Mouse (Mus musculus): Measurements from ENCODE around the gene B830017H08Rik.

B830017H08Rik gene

DNA sequence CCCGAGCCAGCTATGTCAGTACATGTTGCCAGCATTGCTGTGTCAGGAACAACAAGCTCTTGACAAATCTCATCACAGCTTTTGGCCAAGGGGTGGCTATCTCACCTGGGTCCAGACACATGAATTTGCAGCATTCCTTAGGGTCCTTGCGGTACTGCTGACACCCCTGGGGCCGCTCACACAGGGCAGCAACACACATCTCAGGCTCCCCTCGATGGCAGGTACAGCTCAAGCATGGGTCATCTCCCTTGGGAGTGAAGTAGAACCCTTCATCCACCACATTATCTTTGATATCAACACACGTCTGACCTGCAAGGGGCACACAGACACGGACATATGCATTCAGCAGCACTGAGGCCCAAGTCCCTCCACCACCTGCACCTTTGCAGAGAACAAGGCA, 16.6 kb downstream of the B830017H08Rik start:
- DNase-seq (ENCODE audit: low spot score in 2 of 2): no peak

DNA sequence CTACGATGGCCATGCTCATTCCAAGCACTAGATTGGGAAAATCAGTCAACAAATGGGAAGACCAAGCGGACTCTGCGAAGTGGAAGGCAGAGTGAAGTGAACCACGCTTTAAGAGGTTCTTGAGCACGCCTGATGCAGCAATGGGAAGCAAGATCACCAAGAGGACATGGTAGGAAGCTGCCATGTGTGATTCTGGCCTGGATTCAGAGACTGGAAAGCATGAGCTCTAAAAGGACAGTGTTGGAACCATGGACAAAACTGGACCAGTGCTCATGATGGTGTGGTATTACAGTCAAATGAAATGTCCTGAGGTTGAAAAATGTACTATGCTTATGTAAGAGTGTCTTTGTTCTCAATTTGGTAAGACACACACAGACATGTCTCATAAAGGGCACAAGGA, 18.4 kb downstream of the B830017H08Rik start:
- no peak for DNase-seq (ENCODE audit: low spot score in 2 of 2)

DNA sequence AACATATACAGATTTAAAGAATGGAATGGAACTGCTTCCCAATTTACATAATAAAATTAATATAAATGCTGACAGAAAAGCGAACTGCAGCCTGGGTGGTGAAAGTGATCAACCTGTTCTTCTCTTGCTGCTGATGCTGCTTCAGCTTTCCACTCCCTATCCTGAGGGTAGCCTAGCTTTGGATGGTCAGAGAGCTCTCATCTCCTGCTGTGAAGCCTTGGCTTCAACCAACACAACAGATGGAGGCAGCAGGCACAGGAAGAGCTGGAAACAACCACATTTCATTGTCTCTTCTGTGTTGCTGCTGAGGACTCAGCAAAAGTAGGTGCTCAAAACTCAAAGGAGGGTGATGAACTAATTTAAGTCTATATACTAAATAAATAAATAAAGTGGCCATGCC, 18.9 kb downstream of the B830017H08Rik start:
- DNase-seq (ENCODE audit: low spot score in 2 of 2): no peak

DNA sequence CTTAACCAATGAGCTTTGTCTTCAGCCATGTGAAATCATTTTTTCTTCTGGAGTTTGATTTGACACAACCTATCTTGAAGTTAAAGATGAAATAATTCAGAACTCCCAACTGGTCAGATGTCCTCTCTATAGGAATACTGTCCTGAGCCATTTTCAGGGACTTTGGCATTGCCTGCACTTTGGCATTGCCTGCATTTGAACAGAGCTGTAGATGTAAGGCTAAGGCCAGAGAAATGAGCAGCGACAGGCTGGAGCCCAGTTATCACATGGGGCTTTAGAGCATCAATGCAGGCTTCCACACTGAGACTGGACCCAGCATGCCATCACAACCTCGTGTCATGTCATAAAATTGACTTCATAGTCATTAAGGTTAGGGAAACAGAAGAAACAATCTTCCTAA, 20.3 kb downstream of the B830017H08Rik start:
- DNase-seq (ENCODE audit: low spot score in 2 of 2): no peak

DNA sequence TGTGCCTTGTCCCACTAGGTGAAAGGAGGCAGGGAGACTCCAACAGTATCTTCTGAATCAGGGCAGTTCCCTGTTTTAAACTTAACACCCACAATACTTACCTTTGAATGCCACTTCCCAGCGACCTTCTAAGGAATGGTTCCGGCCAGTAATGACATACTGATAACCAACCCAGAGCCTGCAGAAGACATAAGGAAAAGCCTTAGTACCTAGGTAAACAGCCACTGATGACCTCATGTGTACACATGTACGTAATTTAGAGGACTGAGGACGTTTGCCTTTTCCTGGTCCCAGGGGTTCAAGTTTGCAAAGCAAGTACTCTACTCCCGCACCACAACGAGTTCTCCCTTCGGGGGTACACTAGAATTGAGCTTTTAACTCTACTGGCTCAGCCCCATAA, 24.2 kb downstream of the B830017H08Rik start:
- DNase-seq (ENCODE audit: low spot score in 2 of 2): no peak

DNA sequence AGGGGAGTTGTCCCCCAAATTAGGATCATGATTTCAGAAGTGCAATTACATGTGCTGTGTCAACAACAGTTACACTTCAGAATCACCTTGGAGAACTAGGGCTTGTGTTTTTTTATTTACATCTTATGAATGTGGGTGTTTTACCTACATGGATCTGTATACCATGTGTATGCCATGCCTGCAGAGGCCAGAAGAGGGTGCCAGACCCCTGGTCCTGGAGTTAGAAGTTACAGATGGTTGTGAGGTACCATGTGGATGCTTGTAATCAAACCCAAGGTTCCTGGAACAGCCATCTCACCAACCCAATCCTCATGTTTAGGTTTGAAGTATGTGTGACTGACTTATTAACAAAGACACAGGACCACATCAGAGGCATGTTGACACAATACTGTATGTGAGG, 25.7 kb downstream of the B830017H08Rik start:
- DNase-seq (ENCODE audit: low spot score in 2 of 2): no peak

DNA sequence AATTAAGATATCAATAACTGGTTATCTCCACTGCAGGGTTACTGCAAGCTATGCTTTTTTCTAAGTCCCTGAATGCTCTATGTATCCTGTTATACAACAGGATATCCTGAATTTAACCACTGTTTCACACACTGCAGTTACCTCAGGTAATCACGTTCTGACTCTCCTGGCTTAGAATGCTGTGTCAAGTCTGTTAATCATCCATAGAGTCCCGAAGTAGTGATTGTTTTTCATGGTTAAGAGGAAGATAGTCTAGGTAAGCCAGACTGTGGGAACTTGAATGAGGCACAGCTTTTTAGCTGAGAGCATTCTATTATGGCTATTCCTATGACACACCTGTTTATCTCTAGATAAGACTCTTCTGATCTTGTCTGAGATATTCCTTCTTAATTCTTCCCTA, 32.4 kb downstream of the B830017H08Rik start:
- no peak for DNase-seq (ENCODE audit: low spot score in 2 of 2)

DNA sequence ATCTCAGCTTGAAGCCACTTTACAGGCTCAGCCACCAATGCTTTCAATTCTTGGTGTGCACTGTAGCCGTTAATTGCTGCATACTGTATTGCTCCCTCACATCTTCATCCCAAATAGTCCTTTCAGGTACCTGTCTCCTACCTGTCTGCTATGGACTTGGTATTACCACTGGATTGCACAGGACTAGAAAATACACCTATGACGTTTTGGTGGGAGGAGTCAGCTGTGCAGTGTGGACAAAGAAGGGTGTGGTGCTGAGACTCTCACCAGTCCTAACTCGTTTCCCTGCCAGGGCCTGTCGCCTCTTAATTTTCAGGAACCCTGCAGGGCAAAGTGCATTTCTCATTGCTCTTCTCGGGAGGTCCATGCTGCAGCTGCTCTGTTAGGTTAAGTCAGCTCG, 32.8 kb downstream of the B830017H08Rik start:
- DNase-seq (ENCODE audit: low spot score in 2 of 2): peak; percentile 66 to 74

DNA sequence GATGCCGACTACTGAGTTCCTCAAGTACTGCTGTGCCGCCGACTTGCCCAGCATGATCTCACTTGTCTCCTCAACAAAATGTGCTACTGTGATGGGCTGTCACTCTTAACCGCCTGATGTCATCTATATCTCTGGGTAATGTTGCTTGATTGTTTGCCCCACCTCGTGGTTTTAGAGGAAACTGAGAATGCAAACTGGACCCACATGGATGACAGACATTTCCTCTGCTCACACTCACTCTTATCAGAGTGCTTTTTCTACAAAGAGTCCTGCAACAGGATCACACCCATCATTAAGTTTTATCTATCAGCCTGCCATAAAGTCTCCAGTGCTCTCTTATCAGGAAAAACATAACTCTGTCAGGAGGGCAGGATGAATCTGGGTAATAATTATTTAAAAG, 38.3 kb downstream of the B830017H08Rik start:
- no peak for DNase-seq (ENCODE audit: low spot score in 2 of 2)

DNA sequence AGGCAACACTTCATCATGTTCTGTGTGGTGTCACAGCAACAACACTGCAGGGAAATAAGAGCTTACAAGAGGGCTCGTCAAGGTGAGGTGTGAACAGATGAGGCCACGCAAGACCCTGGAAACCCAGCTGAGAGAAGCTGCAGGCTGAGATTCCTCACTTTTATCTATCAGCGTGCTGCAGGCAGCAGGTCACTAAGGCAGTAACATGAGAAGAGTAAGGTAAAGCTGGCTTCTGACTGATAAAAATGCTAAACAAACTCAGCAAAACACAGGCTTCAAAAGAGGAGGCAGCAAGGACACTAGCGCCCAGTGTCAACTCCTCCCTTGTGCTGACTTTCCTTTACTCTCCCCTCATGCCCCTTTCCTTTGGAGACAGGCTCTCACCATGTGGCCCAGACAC, 40.1 kb downstream of the B830017H08Rik start:
- no peak for DNase-seq (ENCODE audit: low spot score in 2 of 2)

DNA sequence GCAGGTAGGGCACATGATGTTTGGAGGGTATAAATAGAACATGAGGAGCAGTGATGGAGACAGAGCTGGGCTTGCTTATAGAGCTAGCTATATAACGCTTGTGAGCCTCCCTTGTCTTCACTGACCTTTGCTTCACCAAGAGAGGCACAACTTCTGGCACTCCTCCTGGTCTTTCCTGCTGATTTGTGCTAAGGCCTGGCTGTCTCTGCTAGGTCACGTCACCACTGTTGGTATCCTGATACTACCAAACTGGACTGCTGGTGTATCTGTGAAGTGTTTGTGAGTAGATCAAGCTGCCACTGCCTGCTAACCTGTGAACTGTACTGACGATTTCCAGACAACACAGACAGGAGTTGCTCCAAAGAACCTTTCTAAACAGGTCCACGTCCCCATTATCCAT, 42.3 kb downstream of the B830017H08Rik start:
- no peak for DNase-seq (ENCODE audit: low spot score in 2 of 2)

DNA sequence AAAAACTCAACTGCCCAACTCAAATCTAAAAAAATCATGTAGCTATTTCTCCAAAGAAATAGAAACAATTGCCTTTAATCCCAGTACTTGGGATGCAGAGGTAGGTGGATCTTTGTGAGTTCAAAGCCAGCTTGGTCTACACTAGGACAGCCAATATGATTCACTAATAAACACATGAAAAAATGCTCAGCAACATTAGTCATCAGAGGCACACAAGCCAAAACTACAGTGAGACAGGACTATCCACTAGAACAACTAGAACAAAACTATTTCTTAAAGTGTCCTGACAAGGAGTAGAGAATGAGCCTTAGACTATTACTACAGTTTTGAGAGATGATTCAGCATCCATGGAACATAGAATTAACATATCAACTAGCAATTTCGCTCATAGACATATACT, 43.2 kb downstream of the B830017H08Rik start:
- no peak for DNase-seq (ENCODE audit: low spot score in 2 of 2)

DNA sequence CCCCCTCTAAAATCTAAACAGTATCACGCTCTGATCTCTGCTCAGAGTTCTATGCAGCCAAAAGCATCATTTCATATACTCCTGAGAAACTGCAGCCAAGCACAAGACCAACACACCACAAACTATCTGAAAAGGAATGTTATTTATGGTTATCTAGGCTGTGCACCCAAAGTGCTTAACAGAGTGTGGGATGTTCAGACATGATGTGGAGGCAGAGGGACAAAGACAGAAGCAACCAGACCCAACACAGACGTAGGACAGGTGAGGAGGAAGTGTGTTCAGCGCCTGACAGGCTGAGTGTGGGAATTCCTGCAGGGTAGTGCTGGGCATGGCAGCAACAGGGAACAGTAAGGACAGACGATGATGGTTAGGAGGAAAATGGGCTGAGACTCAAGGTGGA, 46.6 kb downstream of the B830017H08Rik start:
- DNase-seq (ENCODE audit: low spot score in 2 of 2): no peak

DNA sequence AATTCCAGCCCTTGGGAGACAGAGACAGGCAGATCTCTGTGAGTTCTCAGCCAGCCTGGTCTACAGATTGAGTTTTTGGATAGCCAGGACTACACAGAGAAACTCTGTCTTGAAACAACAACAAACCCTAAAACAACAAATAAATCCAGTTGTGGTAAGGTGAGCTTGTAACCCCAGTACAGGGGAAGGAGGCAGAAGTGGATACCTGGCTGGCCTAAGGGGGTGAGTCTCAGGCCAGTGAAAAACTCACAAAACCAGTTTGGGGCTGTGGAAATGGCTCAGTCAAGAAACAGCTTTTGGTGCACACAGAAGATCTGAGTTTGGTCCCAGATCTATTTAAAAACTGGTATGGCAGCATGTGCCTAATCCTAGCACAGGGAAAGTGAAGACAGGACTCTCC, 49.3 kb downstream of the B830017H08Rik start:
- peak; percentile 17 to 28 for DNase-seq (ENCODE audit: low spot score in 2 of 2)

DNA sequence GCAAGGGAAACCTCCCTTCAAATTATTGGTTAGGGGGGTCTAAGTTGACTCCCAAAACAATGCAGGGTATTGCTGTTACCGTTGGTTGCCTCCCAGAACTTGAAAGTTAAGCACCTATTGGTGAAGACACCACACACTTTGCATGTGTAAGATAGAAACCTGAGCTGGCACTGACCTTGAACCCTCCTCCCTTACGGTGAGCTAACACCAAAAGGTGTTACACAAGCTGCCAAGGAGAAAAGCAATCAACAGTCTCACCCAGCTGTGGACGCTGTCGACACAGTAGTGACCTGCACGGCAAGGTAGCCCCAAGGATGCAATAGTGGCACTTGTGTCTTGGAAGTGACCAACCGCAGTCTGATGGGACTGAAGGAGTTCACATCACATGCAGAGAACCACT, 51.2 kb downstream of the B830017H08Rik start:
- no peak for DNase-seq (ENCODE audit: low spot score in 2 of 2)

All from urinary bladder, postnatal 36 days (tissue).